Mouse (Mus musculus) heart, embryonic 15.5 days (tissue): ENCODE data around the gene Adgre5. TPM values are rescaled to one million over a fixed set of nuclear protein-coding genes. Genes with fewer than 3 reads are reported as not detected.

ENCODE experiments used
- ATAC-seq: fragments of 200-750 bp; cut with Nextera tagmentation; replicated peaks from 2 replicates; pipeline ENCODE4 v1.8.0; 2017; ENCODE audit warnings: low read depth, moderate TSS enrichment; ENCODE audit not compliant: insufficient number of reproducible peaks, insufficient read depth, low FRiP score
- H3K27ac ChIP-seq: fragments of 300-500 bp; sonication (generic); 2 replicates; pipeline ENCODE4 v1.5.1; 2015; ENCODE audit warnings: mild to moderate bottlenecking, inconsistent platforms
- H3K27me3 ChIP-seq: fragments of 300-500 bp; sonication (generic); 2 replicates; pipeline ENCODE4 v1.6.1; 2015; ENCODE audit warnings: inconsistent platforms
- H3K36me3 ChIP-seq: fragments of 300-500 bp; sonication (generic); 2 replicates; pipeline ENCODE4 v1.6.1; 2015; ENCODE audit warnings: mild to moderate bottlenecking, inconsistent platforms
- H3K4me1 ChIP-seq: fragments of 300-500 bp; sonication (generic); replicated peaks from 2 replicates; pipeline ENCODE4 v1.6.1; 2015; ENCODE audit warnings: inconsistent platforms
- H3K4me2 ChIP-seq: fragments of 300-500 bp; sonication (generic); 2 replicates; pipeline ENCODE4 v1.6.1; 2015; ENCODE audit warnings: inconsistent platforms, mild to moderate bottlenecking, moderate library complexity
- H3K4me3 ChIP-seq: fragments of 300-500 bp; sonication (generic); 2 replicates; pipeline ENCODE4 v1.5.1; 2015; ENCODE audit warnings: mild to moderate bottlenecking, inconsistent platforms
- H3K9ac ChIP-seq: fragments of 300-500 bp; sonication (generic); 2 replicates; pipeline ENCODE4 v1.6.1; 2015; ENCODE audit warnings: mild to moderate bottlenecking, inconsistent platforms
- H3K9me3 ChIP-seq: fragments of 300-500 bp; sonication (generic); replicated peaks from 2 replicates; pipeline ENCODE4 v1.6.1; 2016; ENCODE audit warnings: inconsistent platforms
- WGBS: fragments of 180-500 bp; shearing (Covaris S2); methylation state at CpG from one replicate; pipeline ENCODE4 v1.1.7; 2015; ENCODE audit warnings: mixed read lengths; 5-methylcytosine and 5-hydroxymethylcytosine counted together
- polyA plus RNA-seq: library from polyadenylated mRNA; unstranded; fragments of >200 nt; fragmentation: Nextera tagmentation; extraction: Ambion mirVana; gene quantifications from 2 replicates; pipeline ENCODE4 v1.2.1, GENCODE M21; 2015

Gene Adgre5
- polyA plus RNA-seq, 1 experiment from 2014 or later, result 31.2 TPM

- H3K4me1 ChIP-seq, result peaks cover 18% of the 10 kb centered on the region
These were observed 29.5 kb upstream of the Adgre5 start for GRCm38 (mm10) chr8:83770669-83771068.

GRCm38 (mm10) chr8:83769720-83770119 lies 28.6 kb upstream of the Adgre5 start:
- WGBS, result 67% methylated on average over 7 of the region's 7 CpGs
- H3K36me3 ChIP-seq, result no peaks in the 10 kb centered on the region
- ATAC-seq, result no peak
- no peak overlapping the region for H3K27ac ChIP-seq
- H3K9ac ChIP-seq, result no peak overlapping the region
- H3K9me3 ChIP-seq, result no peaks in the 10 kb centered on the region
- peaks cover 18% of the 10 kb centered on the region for H3K4me1 ChIP-seq
- no peaks in the 10 kb centered on the region for H3K27me3 ChIP-seq
- no peak overlapping the region for H3K4me3 ChIP-seq
- H3K4me2 ChIP-seq, result no peak overlapping the region

More at GRCm38 (mm10) chr8:83770669-83771068, 29.5 kb upstream of the Adgre5 start:
- Histone ChIP-seq H3K27me3 (no peaks in the 10 kb centered on the region), H3K4me2 (no peak overlapping the region), H3K27ac (no peak overlapping the region), H3K4me3 (no peak overlapping the region), H3K36me3 (no peaks in the 10 kb centered on the region), H3K9ac (no peak overlapping the region), H3K9me3 (no peaks in the 10 kb centered on the region)
- 79% methylated on average over 2 of the region's 2 CpGs for WGBS
- no peak for ATAC-seq

GRCm38 (mm10) chr8:83768526-83768925 lies 27.4 kb upstream of the Adgre5 start:
- Histone ChIP-seq H3K4me2 (no peak overlapping the region), H3K9me3 (no peaks in the 10 kb centered on the region), H3K4me1 (peaks cover 16% of the 10 kb centered on the region), H3K27me3 (no peaks in the 10 kb centered on the region), H3K9ac (no peak overlapping the region), H3K4me3 (no peak overlapping the region), H3K27ac (no peak overlapping the region), H3K36me3 (no peaks in the 10 kb centered on the region)
- no peak for ATAC-seq
- WGBS, result 42% methylated on average over 5 of the region's 5 CpGs

- Histone ChIP-seq H3K4me1 (peaks cover 5% of the 10 kb centered on the region), H3K4me2 (no peak overlapping the region), H3K27me3 (no peaks in the 10 kb centered on the region), H3K36me3 (no peaks in the 10 kb centered on the region), H3K4me3 (no peak overlapping the region), H3K9me3 (no peaks in the 10 kb centered on the region), H3K9ac (no peak overlapping the region), H3K27ac (no peak overlapping the region)
- 82% methylated on average over 4 of the region's 4 CpGs for WGBS
- ATAC-seq, result no peak
These were observed 26.3 kb upstream of the Adgre5 start for GRCm38 (mm10) chr8:83767442-83767841.

- Histone ChIP-seq H3K4me2 (no peak overlapping the region), H3K4me3 (no peak overlapping the region), H3K27me3 (0 out of 2 replicates have a peak, but pooled peaks cover 2% of the 10 kb centered on the region), H3K9me3 (no peaks in the 10 kb centered on the region), H3K9ac (no peak overlapping the region), H3K36me3 (no peaks in the 10 kb centered on the region), H3K27ac (no peak overlapping the region), H3K4me1 (peaks cover 4% of the 10 kb centered on the region)
- no peak for ATAC-seq
These were observed 24.5 kb upstream of the Adgre5 start for GRCm38 (mm10) chr8:83765663-83766062.

GRCm38 (mm10) chr8:83764717-83765116 lies 23.6 kb upstream of the Adgre5 start:
- WGBS, result 87% methylated on average over 2 of the region's 2 CpGs

DNA sequence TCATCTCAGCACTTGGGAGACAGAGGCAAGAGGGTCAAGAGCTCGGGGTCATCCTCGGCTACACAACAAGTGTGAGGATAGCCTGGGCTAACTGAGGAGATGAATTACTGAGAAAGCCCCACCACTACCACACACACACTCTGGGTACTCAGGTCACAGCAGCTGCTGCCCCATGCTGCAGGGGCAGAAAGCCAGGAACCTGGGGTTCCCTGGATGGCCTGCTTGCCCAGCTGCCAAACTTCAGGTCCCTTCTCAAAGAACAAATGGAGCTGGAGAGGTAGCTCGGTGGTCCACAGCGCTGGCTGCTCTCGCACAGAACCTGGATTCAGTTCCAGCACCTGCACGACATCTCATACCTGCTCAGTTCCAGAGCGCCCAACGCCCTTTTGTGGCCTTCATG lies 23.0 kb upstream of the Adgre5 start:
- WGBS, result 91% methylated on average over 8 of the region's 8 CpGs
- H3K27me3 ChIP-seq, result 0 out of 2 replicates have a peak, but pooled peaks cover 3% of the 10 kb centered on the region

More at GRCm38 (mm10) chr8:83764717-83765116, 23.6 kb upstream of the Adgre5 start:
- ATAC-seq, result no peak
- Histone ChIP-seq H3K4me3 (no peak overlapping the region), H3K9me3 (no peaks in the 10 kb centered on the region), H3K9ac (no peak overlapping the region), H3K27ac (no peak overlapping the region), H3K4me2 (no peak overlapping the region), H3K27me3 (0 out of 2 replicates have a peak, but pooled peaks cover 3% of the 10 kb centered on the region), H3K4me1 (peaks cover 4% of the 10 kb centered on the region), H3K36me3 (no peaks in the 10 kb centered on the region)

GRCm38 (mm10) chr8:83759231-83759759 lies 18.2 kb upstream of the Adgre5 start:
- H3K4me1 ChIP-seq, result no peaks in the 10 kb centered on the region
- H3K4me3 ChIP-seq, result no peak overlapping the region
- ATAC-seq, result no peak
- WGBS, result 60% methylated on average over 2 of the region's 2 CpGs
- no peak overlapping the region for H3K27ac ChIP-seq
- H3K27me3 ChIP-seq, result 0 out of 2 replicates have a peak, but pooled peaks cover 3% of the 10 kb centered on the region
- H3K9me3 ChIP-seq, result no peaks in the 10 kb centered on the region
- H3K9ac ChIP-seq, result no peak overlapping the region
- no peak overlapping the region for H3K4me2 ChIP-seq
- H3K36me3 ChIP-seq, result no peaks in the 10 kb centered on the region

More for the DNA sequence above, 23.0 kb upstream of the Adgre5 start:
- Histone ChIP-seq H3K9me3 (no peaks in the 10 kb centered on the region), H3K36me3 (no peaks in the 10 kb centered on the region), H3K4me2 (no peak overlapping the region), H3K9ac (no peak overlapping the region), H3K4me3 (no peak overlapping the region), H3K27ac (no peak overlapping the region), H3K4me1 (peaks cover 4% of the 10 kb centered on the region)
- no peak for ATAC-seq

DNA sequence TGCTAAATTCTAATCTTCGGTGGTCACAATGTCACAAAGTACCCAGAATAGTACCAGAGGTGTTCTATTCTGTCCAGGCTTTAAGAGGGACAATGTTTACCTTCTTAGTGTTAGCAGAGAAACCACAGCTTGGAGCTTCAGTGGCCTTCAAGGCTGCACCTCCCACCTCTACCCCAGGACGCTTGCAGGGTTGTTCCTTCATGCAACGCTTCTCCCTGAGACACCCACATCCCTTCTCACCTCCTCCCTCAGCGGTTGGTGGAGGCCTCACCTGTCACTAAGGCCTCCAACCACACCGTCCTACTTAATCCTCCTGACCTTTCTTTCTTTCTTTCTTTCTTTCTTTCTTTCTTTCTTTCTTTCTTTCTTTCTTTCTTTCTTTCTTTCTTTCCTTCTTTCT lies 17.2 kb upstream of the Adgre5 start:
- WGBS, result 43% methylated on average over 5 of the region's 5 CpGs
- Histone ChIP-seq H3K4me3 (no peak overlapping the region), H3K9ac (no peak overlapping the region), H3K4me1 (no peaks in the 10 kb centered on the region), H3K27me3 (0 out of 2 replicates have a peak, but pooled peaks cover 3% of the 10 kb centered on the region), H3K27ac (no peak overlapping the region), H3K36me3 (no peaks in the 10 kb centered on the region), H3K9me3 (no peaks in the 10 kb centered on the region), H3K4me2 (no peak overlapping the region)
- ATAC-seq, result no peak

DNA sequence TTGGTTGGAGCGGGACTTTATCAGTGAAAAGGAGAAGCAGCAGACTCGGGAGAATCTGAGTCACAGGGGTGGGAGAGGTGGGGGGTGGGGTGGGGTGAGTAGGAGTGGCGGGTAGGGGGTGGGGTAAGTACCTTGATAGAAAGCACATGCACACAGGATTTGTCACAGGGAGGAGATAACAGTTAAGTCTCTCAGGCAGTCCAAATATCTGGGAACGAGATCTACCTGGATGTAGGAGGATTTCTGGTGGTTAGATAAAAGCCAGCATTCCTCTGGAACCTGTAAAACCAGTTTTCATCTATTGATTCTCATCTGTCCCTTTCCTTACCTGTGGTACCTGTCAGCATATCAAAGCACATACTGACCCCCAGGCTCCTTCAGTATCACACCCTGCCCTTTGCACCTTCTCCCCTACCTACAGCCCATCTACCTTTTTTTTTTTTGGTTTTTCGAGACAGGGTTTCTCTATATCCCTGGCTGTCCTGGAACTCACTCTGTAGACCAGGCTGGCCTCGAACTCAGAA lies 16.0 kb upstream of the Adgre5 start:
- Histone ChIP-seq H3K4me1 (no peaks in the 10 kb centered on the region), H3K9me3 (no peaks in the 10 kb centered on the region), H3K36me3 (no peaks in the 10 kb centered on the region), H3K4me2 (no peak overlapping the region), H3K9ac (no peak overlapping the region), H3K4me3 (no peak overlapping the region), H3K27ac (no peak overlapping the region), H3K27me3 (0 out of 2 replicates have a peak, but pooled peaks cover 3% of the 10 kb centered on the region)
- no peak for ATAC-seq
- WGBS, result 59% methylated on average over 6 of the region's 6 CpGs

- Histone ChIP-seq H3K36me3 (no peaks in the 10 kb centered on the region), H3K27me3 (0 out of 2 replicates have a peak, but pooled peaks cover 3% of the 10 kb centered on the region), H3K27ac (no peak overlapping the region), H3K4me1 (no peaks in the 10 kb centered on the region), H3K9ac (no peak overlapping the region), H3K9me3 (no peaks in the 10 kb centered on the region), H3K4me2 (no peak overlapping the region), H3K4me3 (no peak overlapping the region)
- ATAC-seq, result no peak
- 91% methylated on average over 3 of the region's 3 CpGs for WGBS
These were observed 15.1 kb upstream of the Adgre5 start for GRCm38 (mm10) chr8:83756273-83756672.

DNA sequence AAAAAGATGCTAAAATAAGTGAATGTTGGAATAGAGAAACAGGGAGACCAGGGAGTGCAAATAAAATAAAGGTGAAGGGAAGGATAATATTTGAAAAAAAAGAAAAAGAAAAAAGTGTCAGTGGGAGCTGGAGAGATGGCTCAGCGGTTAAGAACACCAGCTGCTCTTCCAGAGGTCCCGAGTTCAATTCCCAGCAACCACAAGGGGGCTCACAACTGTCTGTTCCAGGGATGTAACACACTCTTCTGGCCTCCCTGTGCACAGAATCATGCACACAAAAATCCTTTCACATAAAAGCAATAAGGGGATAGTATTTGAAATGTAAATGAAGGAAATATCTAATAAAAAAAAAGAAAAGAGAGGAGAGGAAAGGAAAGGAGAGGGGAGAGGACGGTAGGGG lies 13.0 kb upstream of the Adgre5 start:
- H3K9ac ChIP-seq, result no peak overlapping the region
- WGBS, result 72% methylated on average over 2 of the region's 3 CpGs
- no peaks in the 10 kb centered on the region for H3K36me3 ChIP-seq
- peaks cover 3% of the 10 kb centered on the region; the same call in 1 of the 2 replicates for H3K4me1 ChIP-seq
- no peaks in the 10 kb centered on the region for H3K9me3 ChIP-seq
- no peak overlapping the region for H3K27ac ChIP-seq
- H3K27me3 ChIP-seq, result no peaks in the 10 kb centered on the region
- H3K4me3 ChIP-seq, result no peak overlapping the region
- no peak overlapping the region for H3K4me2 ChIP-seq
- ATAC-seq, result no peak
